Mouse (Mus musculus): Measurements from ENCODE around the gene Tmem56. TPM values are rescaled to one million over a fixed set of nuclear protein-coding genes. Genes with fewer than 3 reads are reported as not detected.

The Tmem56 gene
- polyA plus RNA-seq, 1 experiment: 0.18 TPM

GRCm38 (mm10) chr3:121213501-121213900 lies 69.4 kb downstream of the Tmem56 start:
- 44% methylated on average over 3 of the region's 3 CpGs for WGBS
- peaks cover 25% of the 10 kb centered on the region for H3K4me1 ChIP-seq (replicated peaks; ENCODE audit: control insufficient read depth, insufficient read depth, low read length)
- H3K27ac ChIP-seq (ENCODE audit: control insufficient read depth, insufficient read depth, low read length): peak overlapping the region; percentile 100
- no peaks in the 10 kb centered on the region for H3K36me3 ChIP-seq (ENCODE audit: control insufficient read depth, insufficient read depth, low read length)
- peak; percentile 43 for DNase-seq
- H3K27me3 ChIP-seq (ENCODE audit: control insufficient read depth, insufficient read depth, low read length): no peaks in the 10 kb centered on the region
- no peak for TF ChIP-seq POLR2A (IDR thresholded peaks at IDR 0.05; ENCODE audit: control insufficient read depth, extremely low read depth, insufficient read depth, low read length, poor library complexity)
- no peak for TF ChIP-seq CTCF (IDR thresholded peaks at IDR 0.05; ENCODE audit: borderline replicate concordance, control insufficient read depth, extremely low read depth, insufficient read depth, low read length, poor library complexity)
- H3K4me3 ChIP-seq (ENCODE audit: control insufficient read depth, insufficient read depth, low read length): no peak overlapping the region

- H3K36me3 ChIP-seq (ENCODE audit: control insufficient read depth, insufficient read depth, low read length): no peaks in the 10 kb centered on the region
- DNase-seq: no peak
- H3K27me3 ChIP-seq (ENCODE audit: control insufficient read depth, insufficient read depth, low read length): no peaks in the 10 kb centered on the region
- WGBS: 64% methylated on average over 1 of the region's 1 CpGs
- H3K4me1 ChIP-seq (replicated peaks; ENCODE audit: control insufficient read depth, insufficient read depth, low read length): peaks cover 20% of the 10 kb centered on the region
- TF ChIP-seq CTCF (IDR thresholded peaks at IDR 0.05; ENCODE audit: borderline replicate concordance, control insufficient read depth, extremely low read depth, insufficient read depth, low read length, poor library complexity) (no peak), POLR2A (IDR thresholded peaks at IDR 0.05; ENCODE audit: control insufficient read depth, extremely low read depth, insufficient read depth, low read length, poor library complexity) (no peak)
- H3K4me3 ChIP-seq (ENCODE audit: control insufficient read depth, insufficient read depth, low read length): no peak overlapping the region
- H3K27ac ChIP-seq (ENCODE audit: control insufficient read depth, insufficient read depth, low read length): no peak overlapping the region
These were observed 70.7 kb downstream of the Tmem56 start for GRCm38 (mm10) chr3:121212156-121212555.

- H3K27me3 ChIP-seq (ENCODE audit: control insufficient read depth, insufficient read depth, low read length): no peaks in the 10 kb centered on the region
- no peaks in the 10 kb centered on the region for H3K36me3 ChIP-seq (ENCODE audit: control insufficient read depth, insufficient read depth, low read length)
- no peak overlapping the region for H3K4me3 ChIP-seq (ENCODE audit: control insufficient read depth, insufficient read depth, low read length)
- DNase-seq: no peak
- H3K4me1 ChIP-seq (replicated peaks; ENCODE audit: control insufficient read depth, insufficient read depth, low read length): peaks cover 14% of the 10 kb centered on the region
- TF ChIP-seq POLR2A (IDR thresholded peaks at IDR 0.05; ENCODE audit: control insufficient read depth, extremely low read depth, insufficient read depth, low read length, poor library complexity) (no peak), CTCF (IDR thresholded peaks at IDR 0.05; ENCODE audit: borderline replicate concordance, control insufficient read depth, extremely low read depth, insufficient read depth, low read length, poor library complexity) (no peak)
- 80% methylated on average over 5 of the region's 5 CpGs for WGBS
- no peak overlapping the region for H3K27ac ChIP-seq (ENCODE audit: control insufficient read depth, insufficient read depth, low read length)
These were observed 73.9 kb downstream of the Tmem56 start for GRCm38 (mm10) chr3:121208994-121209393.

- H3K27me3 ChIP-seq (ENCODE audit: control insufficient read depth, insufficient read depth, low read length): no peaks in the 10 kb centered on the region
- no peak for DNase-seq
- WGBS: 97% methylated on average over 19 of the region's 19 CpGs
- H3K27ac ChIP-seq (ENCODE audit: control insufficient read depth, insufficient read depth, low read length): no peak overlapping the region
- H3K4me1 ChIP-seq (replicated peaks; ENCODE audit: control insufficient read depth, insufficient read depth, low read length): peaks cover 8% of the 10 kb centered on the region
- no peaks in the 10 kb centered on the region for H3K36me3 ChIP-seq (ENCODE audit: control insufficient read depth, insufficient read depth, low read length)
- TF ChIP-seq CTCF (IDR thresholded peaks at IDR 0.05; ENCODE audit: borderline replicate concordance, control insufficient read depth, extremely low read depth, insufficient read depth, low read length, poor library complexity) (no peak), POLR2A (IDR thresholded peaks at IDR 0.05; ENCODE audit: control insufficient read depth, extremely low read depth, insufficient read depth, low read length, poor library complexity) (no peak)
- no peak overlapping the region for H3K4me3 ChIP-seq (ENCODE audit: control insufficient read depth, insufficient read depth, low read length)
These were observed 76.6 kb downstream of the Tmem56 start for GRCm38 (mm10) chr3:121206202-121206882.

- DNase-seq: no peak
- no peaks in the 10 kb centered on the region for H3K36me3 ChIP-seq (ENCODE audit: control insufficient read depth, insufficient read depth, low read length)
- H3K27ac ChIP-seq (ENCODE audit: control insufficient read depth, insufficient read depth, low read length): no peak overlapping the region
- TF ChIP-seq CTCF (IDR thresholded peaks at IDR 0.05; ENCODE audit: borderline replicate concordance, control insufficient read depth, extremely low read depth, insufficient read depth, low read length, poor library complexity): no peak
- no peak for TF ChIP-seq POLR2A (IDR thresholded peaks at IDR 0.05; ENCODE audit: control insufficient read depth, extremely low read depth, insufficient read depth, low read length, poor library complexity)
- H3K4me1 ChIP-seq (replicated peaks; ENCODE audit: control insufficient read depth, insufficient read depth, low read length): peaks cover 6% of the 10 kb centered on the region
- H3K4me3 ChIP-seq (ENCODE audit: control insufficient read depth, insufficient read depth, low read length): no peak overlapping the region
- H3K27me3 ChIP-seq (ENCODE audit: control insufficient read depth, insufficient read depth, low read length): no peaks in the 10 kb centered on the region
- WGBS: 95% methylated on average over 2 of the region's 2 CpGs
These were observed 80.3 kb downstream of the Tmem56 start for GRCm38 (mm10) chr3:121202638-121203037.

- Histone ChIP-seq H3K27ac (ENCODE audit: control insufficient read depth, insufficient read depth, low read length) (no peak overlapping the region), H3K36me3 (ENCODE audit: control insufficient read depth, insufficient read depth, low read length) (no peaks in the 10 kb centered on the region), H3K4me1 (replicated peaks; ENCODE audit: control insufficient read depth, insufficient read depth, low read length) (peaks cover 6% of the 10 kb centered on the region), H3K4me3 (ENCODE audit: control insufficient read depth, insufficient read depth, low read length) (no peak overlapping the region), H3K27me3 (ENCODE audit: control insufficient read depth, insufficient read depth, low read length) (no peaks in the 10 kb centered on the region)
- 16% methylated on average over 11 of the region's 11 CpGs for WGBS
- TF ChIP-seq POLR2A (IDR thresholded peaks at IDR 0.05; ENCODE audit: control insufficient read depth, extremely low read depth, insufficient read depth, low read length, poor library complexity) (no peak), CTCF (IDR thresholded peaks at IDR 0.05; ENCODE audit: borderline replicate concordance, control insufficient read depth, extremely low read depth, insufficient read depth, low read length, poor library complexity) (no peak)
- DNase-seq: no peak
These were observed 81.7 kb downstream of the Tmem56 start for GRCm38 (mm10) chr3:121201012-121201747.
